Mouse (Mus musculus) hindbrain, embryonic 13.5 days (tissue): ENCODE data around the gene Slc34a2. TPM values are rescaled to one million over a fixed set of nuclear protein-coding genes. Genes with fewer than 3 reads are reported as not detected.

Experiments
- polyA plus RNA-seq: library from polyadenylated mRNA; unstranded; fragments of >200 nt; fragmentation: Nextera tagmentation; extraction: Ambion mirVana; gene quantifications from 2 replicates; pipeline ENCODE4 v1.2.1, GENCODE M21; 2015

Slc34a2 gene
- polyA plus RNA-seq, 1 experiment from 2014 or later: not detected

Other genes starting within 250 kb of the Slc34a2 start
- 116 and 126 TPM in 2 replicates for gene Anapc4, start 204.1 kb upstream of the Slc34a2 start, polyA plus RNA-seq
- gene Sel1l3, start 175.8 kb downstream of the Slc34a2 start, polyA plus RNA-seq: 4.4 and 5.2 TPM in 2 replicates
- 76.0 and 76.6 TPM in 2 replicates for gene Smim20, start 229.0 kb downstream of the Slc34a2 start, polyA plus RNA-seq